Mouse (Mus musculus) heart, embryonic 13.5 days (tissue): ENCODE measurements around the gene Tmem170b. TPM values are rescaled to one million over a fixed set of nuclear protein-coding genes. Genes with fewer than 3 reads are reported as not detected.

Experiments used
- ATAC-seq: fragments of 200-750 bp; cut with Nextera tagmentation; 2 replicates; pipeline ENCODE4 v1.8.0; 2017; ENCODE audit warnings: moderate TSS enrichment; ENCODE audit not compliant: insufficient number of reproducible peaks, low FRiP score, low TSS enrichment; ENCODE audit errors: extremely low read depth
- H3K27ac ChIP-seq: fragments of 300-500 bp; sonication (generic); replicated peaks from 2 replicates; pipeline ENCODE4 v1.5.1; 2015; ENCODE audit warnings: moderate library complexity, mild to moderate bottlenecking, inconsistent platforms
- H3K27me3 ChIP-seq: fragments of 300-500 bp; sonication (generic); replicated peaks from 2 replicates; pipeline ENCODE4 v1.6.1; 2015; ENCODE audit warnings: mild to moderate bottlenecking, inconsistent platforms
- H3K36me3 ChIP-seq: fragments of 300-500 bp; sonication (generic); 2 replicates; pipeline ENCODE4 v1.6.1; 2015; ENCODE audit warnings: mild to moderate bottlenecking, inconsistent platforms
- H3K4me1 ChIP-seq: fragments of 300-500 bp; sonication (generic); 2 replicates; pipeline ENCODE4 v1.6.1; 2015; ENCODE audit warnings: inconsistent platforms
- H3K4me2 ChIP-seq: fragments of 300-500 bp; sonication (generic); 2 replicates; pipeline ENCODE4 v1.6.1; 2015; ENCODE audit warnings: inconsistent platforms, mild to moderate bottlenecking, moderate library complexity
- H3K4me3 ChIP-seq: fragments of 300-500 bp; sonication (generic); 2 replicates; pipeline ENCODE4 v1.5.1; 2015; ENCODE audit warnings: moderate library complexity, mild to moderate bottlenecking, inconsistent platforms
- H3K9ac ChIP-seq: fragments of 300-500 bp; sonication (generic); 2 replicates; pipeline ENCODE4 v1.6.1; 2015; ENCODE audit warnings: inconsistent platforms, mild to moderate bottlenecking, moderate library complexity
- H3K9me3 ChIP-seq: fragments of 300-500 bp; sonication (generic); 2 replicates; pipeline ENCODE4 v1.6.1; 2016; ENCODE audit warnings: inconsistent platforms
- WGBS: fragments of 180-500 bp; shearing (Covaris S2); methylation state at CpG from one replicate; pipeline ENCODE4 v1.1.7; 2015; ENCODE audit warnings: mixed read lengths; 5-methylcytosine and 5-hydroxymethylcytosine counted together
- polyA plus RNA-seq: library from polyadenylated mRNA; unstranded; fragments of >200 nt; fragmentation: Nextera tagmentation; extraction: Ambion mirVana; gene quantifications from 2 replicates; pipeline ENCODE4 v1.2.1, GENCODE M21; 2015

Gene Tmem170b
- polyA plus RNA-seq, 1 experiment from 2014 or later: 11.4 TPM

DNA sequence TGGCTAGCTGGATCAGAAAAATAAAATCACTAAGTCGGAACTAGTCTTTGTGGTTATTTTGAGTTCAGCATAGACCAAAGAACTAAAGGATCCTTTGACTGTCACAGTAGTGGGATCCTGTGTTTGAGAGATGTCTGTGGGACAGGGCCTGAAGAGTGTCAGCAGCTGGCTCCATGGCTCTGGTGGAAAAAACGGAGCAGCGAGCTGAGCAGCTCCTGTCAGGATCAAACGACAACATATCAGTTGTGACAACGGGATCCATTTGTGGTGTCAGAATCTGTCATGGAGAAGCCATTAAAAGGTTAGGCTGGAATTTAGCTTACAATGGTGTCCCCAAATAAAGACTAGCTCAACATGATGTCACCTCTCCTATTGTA is 39.8 kb downstream of the Tmem170b start:
- Histone ChIP-seq H3K4me1 (peaks cover 54% of the 10 kb centered on the region), H3K9ac (no peak overlapping the region), H3K4me2 (no peak overlapping the region), H3K27ac (peak overlapping the region; percentile 97), H3K4me3 (no peak overlapping the region), H3K27me3 (no peaks in the 10 kb centered on the region), H3K9me3 (no peaks in the 10 kb centered on the region), H3K36me3 (no peaks in the 10 kb centered on the region)
- WGBS: 47% methylated on average over 5 of the region's 5 CpGs
- no peak for ATAC-seq

DNA sequence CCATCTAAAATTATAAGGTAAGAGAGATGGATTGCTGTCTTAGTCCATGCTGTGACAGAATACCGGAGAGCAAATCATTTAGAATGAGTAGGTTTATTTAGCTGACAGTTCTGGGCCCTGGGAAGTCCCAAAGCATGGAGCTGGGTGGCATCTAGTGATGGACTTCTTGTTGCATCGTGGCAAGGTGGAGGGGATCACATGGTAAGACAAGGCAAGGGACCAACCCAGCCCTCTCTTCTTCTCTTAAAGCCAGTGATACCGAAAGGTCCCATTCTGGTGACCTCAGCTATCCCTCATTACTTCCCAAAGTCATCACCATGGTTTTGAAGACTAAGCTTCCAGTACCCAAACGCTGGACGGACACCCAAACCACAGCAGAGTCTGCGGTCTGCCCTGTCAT is 42.3 kb downstream of the Tmem170b start:
- no peak overlapping the region for H3K27ac ChIP-seq
- WGBS: 73% methylated on average over 6 of the region's 6 CpGs

DNA sequence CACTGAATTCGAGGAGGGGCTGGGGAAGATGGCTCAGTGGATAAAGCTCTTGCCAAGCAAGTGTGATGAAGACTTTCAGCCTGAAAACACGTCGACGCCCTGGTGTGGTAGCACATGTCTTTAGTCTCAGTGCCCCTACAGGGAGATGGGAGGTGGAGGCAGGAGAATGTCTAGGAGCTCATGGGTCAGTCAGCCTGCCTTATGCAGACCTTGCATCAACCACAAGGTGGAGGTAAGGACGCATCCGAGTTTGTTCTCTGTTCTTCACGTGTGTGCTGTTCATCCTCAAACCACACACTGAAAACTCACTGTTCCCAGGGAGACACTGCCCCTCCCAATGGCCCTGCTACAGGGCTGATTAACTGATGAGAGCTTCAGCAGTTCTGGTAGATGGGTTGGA is 45.0 kb downstream of the Tmem170b start:
- Histone ChIP-seq H3K27me3 (no peaks in the 10 kb centered on the region), H3K9me3 (no peaks in the 10 kb centered on the region), H3K36me3 (no peaks in the 10 kb centered on the region), H3K4me3 (no peak overlapping the region), H3K27ac (no peak overlapping the region), H3K9ac (no peak overlapping the region), H3K4me2 (no peak overlapping the region), H3K4me1 (peaks cover 31% of the 10 kb centered on the region)
- 71% methylated on average over 7 of the region's 7 CpGs for WGBS
- ATAC-seq: no peak

More for the DNA sequence above, 42.3 kb downstream of the Tmem170b start:
- H3K9me3 ChIP-seq: no peaks in the 10 kb centered on the region
- H3K4me2 ChIP-seq: no peak overlapping the region
- no peak overlapping the region for H3K4me3 ChIP-seq
- ATAC-seq: no peak
- H3K4me1 ChIP-seq: peaks cover 52% of the 10 kb centered on the region
- H3K27me3 ChIP-seq: no peaks in the 10 kb centered on the region
- no peak overlapping the region for H3K9ac ChIP-seq
- no peaks in the 10 kb centered on the region for H3K36me3 ChIP-seq

DNA sequence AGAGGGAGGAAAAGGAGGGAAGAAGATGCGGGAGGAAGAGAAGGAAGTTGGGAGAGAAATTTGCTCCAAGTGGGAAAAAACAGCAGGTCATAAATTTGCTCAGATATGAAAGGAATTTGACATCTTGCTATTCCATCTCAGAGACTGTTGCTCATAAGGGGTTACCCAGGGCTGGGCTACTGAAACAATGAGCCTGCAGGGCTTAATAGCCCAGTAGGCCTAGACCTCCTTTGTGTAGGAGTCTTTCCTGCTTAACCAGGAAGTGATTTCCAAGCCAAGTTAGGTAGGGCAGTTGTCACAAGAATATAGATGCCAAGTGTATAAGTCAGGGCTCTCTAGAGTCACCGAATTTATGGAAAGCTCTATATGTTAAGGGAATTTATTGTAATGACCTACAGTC is 48.1 kb downstream of the Tmem170b start:
- WGBS: 81% methylated on average over 2 of the region's 2 CpGs
- Histone ChIP-seq H3K4me1 (peaks cover 41% of the 10 kb centered on the region), H3K4me3 (no peak overlapping the region), H3K9ac (no peak overlapping the region), H3K27me3 (no peaks in the 10 kb centered on the region), H3K9me3 (no peaks in the 10 kb centered on the region), H3K4me2 (no peak overlapping the region), H3K27ac (no peak overlapping the region), H3K36me3 (no peaks in the 10 kb centered on the region)
- no peak for ATAC-seq

DNA sequence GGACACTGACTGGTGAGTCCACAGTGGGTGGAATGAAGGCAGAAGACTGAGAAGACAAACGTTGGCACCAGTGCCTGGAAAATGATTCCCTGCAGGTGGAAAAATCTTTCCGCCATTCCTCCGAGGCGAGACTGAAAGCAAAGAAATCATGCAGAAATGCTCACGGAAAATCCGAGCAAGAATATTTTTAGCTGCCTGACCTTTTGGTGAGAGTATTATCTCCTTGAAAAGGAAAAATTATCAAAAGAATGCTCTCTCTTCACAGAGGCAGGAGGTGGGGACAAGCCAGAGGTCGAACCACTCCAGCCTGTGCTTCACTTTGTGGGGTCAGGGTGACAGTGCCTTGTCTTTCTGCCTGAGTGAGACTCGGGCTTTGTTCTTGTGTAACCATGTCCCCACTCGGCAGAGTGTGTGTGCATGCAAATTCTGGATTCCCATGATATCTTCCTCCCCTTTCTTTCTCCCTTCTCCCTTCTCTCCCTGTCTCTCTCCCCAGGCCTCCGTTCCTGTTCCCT is 49.9 kb downstream of the Tmem170b start:
- H3K4me3 ChIP-seq: no peak overlapping the region
- no peak for ATAC-seq
- no peaks in the 10 kb centered on the region for H3K36me3 ChIP-seq
- H3K4me2 ChIP-seq: no peak overlapping the region
- no peaks in the 10 kb centered on the region for H3K9me3 ChIP-seq
- no peaks in the 10 kb centered on the region for H3K27me3 ChIP-seq
- H3K4me1 ChIP-seq: peaks cover 40% of the 10 kb centered on the region
- WGBS: 21% methylated on average over 10 of the region's 10 CpGs
- peak overlapping the region; percentile 45; the same call in 1 of the 2 replicates for H3K9ac ChIP-seq
- peak overlapping the region; percentile 71 for H3K27ac ChIP-seq

GRCm38 (mm10) chr13:41660052-41660793 is 54.5 kb downstream of the Tmem170b start:
- 50% methylated on average over 11 of the region's 11 CpGs for WGBS
- Histone ChIP-seq H3K4me2 (no peak overlapping the region), H3K4me3 (no peak overlapping the region), H3K27me3 (no peaks in the 10 kb centered on the region), H3K9me3 (no peaks in the 10 kb centered on the region), H3K36me3 (no peaks in the 10 kb centered on the region), H3K27ac (no peak overlapping the region), H3K4me1 (peaks cover 53% of the 10 kb centered on the region), H3K9ac (no peak overlapping the region)
- no peak for ATAC-seq

DNA sequence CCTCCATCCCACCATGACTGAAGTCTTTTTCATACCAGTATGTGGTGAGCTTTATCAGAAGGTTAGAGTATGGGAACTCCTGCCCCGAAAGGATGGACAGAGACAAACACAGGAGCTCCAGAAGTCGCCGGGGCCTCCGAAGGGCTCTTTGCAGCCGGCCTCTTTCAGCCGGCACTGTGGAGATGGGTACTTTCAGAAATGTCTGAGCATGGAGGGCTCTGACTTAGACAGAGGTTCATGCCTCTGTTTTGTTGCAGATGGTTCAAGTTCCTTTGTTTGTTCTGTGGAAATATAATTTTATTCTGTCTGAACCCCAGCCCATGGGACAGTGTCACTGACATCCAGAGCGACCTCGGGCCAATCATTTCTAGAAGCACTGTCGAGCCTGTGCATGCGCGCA is 55.4 kb downstream of the Tmem170b start:
- Histone ChIP-seq H3K27ac (no peak overlapping the region), H3K4me2 (no peak overlapping the region), H3K9me3 (no peaks in the 10 kb centered on the region), H3K27me3 (no peaks in the 10 kb centered on the region), H3K36me3 (no peaks in the 10 kb centered on the region), H3K4me1 (peaks cover 53% of the 10 kb centered on the region), H3K9ac (no peak overlapping the region), H3K4me3 (no peak overlapping the region)
- 83% methylated on average over 11 of the region's 11 CpGs for WGBS
- ATAC-seq: no peak

GRCm38 (mm10) chr13:41662401-41663070 is 56.8 kb downstream of the Tmem170b start:
- peak overlapping the region; percentile 31 for H3K4me2 ChIP-seq
- H3K36me3 ChIP-seq: no peaks in the 10 kb centered on the region
- no peak overlapping the region for H3K4me3 ChIP-seq
- peak overlapping the region; percentile 81 for H3K27ac ChIP-seq
- no peaks in the 10 kb centered on the region for H3K9me3 ChIP-seq
- peaks cover 52% of the 10 kb centered on the region for H3K4me1 ChIP-seq
- H3K27me3 ChIP-seq: no peaks in the 10 kb centered on the region
- WGBS: 51% methylated on average over 17 of the region's 17 CpGs
- no peak for ATAC-seq
- peak overlapping the region; percentile 25; the same call in 1 of the 2 replicates for H3K9ac ChIP-seq

DNA sequence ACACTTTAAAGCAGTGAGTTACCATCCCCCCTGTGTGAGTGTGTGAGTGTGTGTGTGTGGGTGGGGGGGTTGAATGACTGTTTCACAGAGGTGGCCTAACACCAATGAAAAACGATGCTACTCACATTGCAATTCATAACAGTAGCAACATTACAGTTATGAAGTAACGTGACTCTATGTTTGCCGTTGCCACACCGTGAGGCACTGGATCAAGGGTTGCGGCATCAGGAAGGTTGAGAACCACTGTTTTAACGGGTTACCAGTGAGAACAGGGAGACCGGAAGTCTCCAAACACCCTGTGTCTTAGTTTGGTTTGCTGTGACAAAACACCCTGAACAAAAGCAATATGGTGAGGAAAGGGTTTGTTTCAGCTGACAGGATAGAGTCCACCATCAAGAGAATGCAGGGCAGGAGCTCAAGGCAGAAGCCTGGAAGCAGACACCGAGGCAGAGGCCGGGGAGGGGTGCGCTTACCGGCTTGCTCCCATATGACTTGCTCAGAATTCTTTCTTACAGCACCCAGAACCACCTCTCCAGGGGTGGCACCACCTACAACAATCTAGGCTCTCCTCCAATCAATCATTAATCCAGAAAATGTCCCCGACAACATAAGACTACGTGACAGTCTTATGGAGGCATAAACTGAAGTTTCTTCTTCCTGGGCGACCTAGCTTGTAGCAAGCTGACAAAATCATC is 57.9 kb downstream of the Tmem170b start:
- no peak for ATAC-seq
- no peak overlapping the region for H3K27ac ChIP-seq
- H3K9me3 ChIP-seq: no peaks in the 10 kb centered on the region

GRCm38 (mm10) chr13:41669951-41670350 is 64.2 kb downstream of the Tmem170b start:
- Histone ChIP-seq H3K4me3 (no peak overlapping the region), H3K4me2 (no peak overlapping the region), H3K36me3 (no peaks in the 10 kb centered on the region), H3K9me3 (no peaks in the 10 kb centered on the region), H3K9ac (no peak overlapping the region), H3K4me1 (peaks cover 58% of the 10 kb centered on the region), H3K27ac (peak overlapping the region; percentile 69), H3K27me3 (no peaks in the 10 kb centered on the region)
- no peak for ATAC-seq
- 70% methylated on average over 2 of the region's 2 CpGs for WGBS

More for the DNA sequence above, 57.9 kb downstream of the Tmem170b start:
- peaks cover 44% of the 10 kb centered on the region for H3K4me1 ChIP-seq
- no peak overlapping the region for H3K4me3 ChIP-seq
- no peaks in the 10 kb centered on the region for H3K27me3 ChIP-seq
- H3K4me2 ChIP-seq: no peak overlapping the region
- no peak overlapping the region for H3K9ac ChIP-seq
- 89% methylated on average over 14 of the region's 14 CpGs for WGBS
- no peaks in the 10 kb centered on the region for H3K36me3 ChIP-seq

DNA sequence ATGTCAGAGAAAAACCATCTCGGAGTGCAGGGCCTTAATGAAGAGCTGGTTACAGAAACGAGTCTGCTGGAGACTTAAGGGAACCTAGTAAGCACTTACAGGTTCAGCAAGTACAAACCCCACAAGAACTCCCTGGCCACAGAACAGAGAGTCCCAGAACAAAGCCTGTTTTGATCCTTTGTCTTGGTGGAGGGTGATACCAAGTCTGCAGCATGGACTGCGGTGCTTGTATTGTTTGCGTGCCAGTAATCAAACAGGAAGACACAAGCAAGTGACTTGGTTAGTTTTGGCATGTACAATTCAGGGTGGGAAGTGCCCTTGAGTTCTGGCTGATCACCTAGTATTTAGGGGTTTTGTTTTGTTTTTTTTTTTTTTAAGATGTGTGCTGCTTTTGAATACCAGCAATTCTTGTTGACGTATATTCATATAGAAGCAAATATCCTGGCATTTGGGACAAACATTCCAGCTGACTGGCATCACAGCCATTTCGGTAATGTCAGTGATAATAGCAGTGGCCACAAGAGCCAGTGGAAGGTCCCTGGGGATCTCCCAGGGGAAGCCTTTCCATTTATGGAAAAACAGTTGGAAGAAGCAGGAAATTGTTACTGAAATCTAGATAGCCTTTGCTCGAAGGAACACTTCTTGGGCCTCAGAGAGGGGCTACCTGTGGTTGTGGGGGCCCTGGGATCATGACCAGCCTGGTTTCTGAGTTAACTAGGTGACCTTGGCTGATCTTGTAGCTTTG is 64.9 kb downstream of the Tmem170b start:
- no peak overlapping the region for H3K9ac ChIP-seq
- peaks cover 54% of the 10 kb centered on the region for H3K4me1 ChIP-seq
- ATAC-seq: no peak
- WGBS: 37% methylated on average over 7 of the region's 7 CpGs
- no peaks in the 10 kb centered on the region for H3K27me3 ChIP-seq
- H3K27ac ChIP-seq: peak overlapping the region; percentile 69
- H3K4me2 ChIP-seq: no peak overlapping the region
- H3K36me3 ChIP-seq: no peaks in the 10 kb centered on the region
- H3K4me3 ChIP-seq: no peak overlapping the region
- H3K9me3 ChIP-seq: no peaks in the 10 kb centered on the region
